Mouse (Mus musculus): Measurements from ENCODE around the gene Brca1. TPM values are rescaled to one million over a fixed set of nuclear protein-coding genes. Genes with fewer than 3 reads are reported as not detected.
"Not testable (repeated sequence)": the region's sequence is repeated elsewhere in the genome, so short reads cannot be mapped to it uniquely, and the experiment has no call there.

Brca1 gene
- total and polyA plus RNA-seq, 3 experiments: 0.18 to 0.63 (median 0.20) TPM

- Histone ChIP-seq H3K4me1 (ENCODE audit: control insufficient read depth, insufficient read depth, low read length) (peaks cover 8% of the 10 kb centered on the region), H3K36me3 (ENCODE audit: control insufficient read depth, insufficient read depth, low read length) (peaks cover 13% of the 10 kb centered on the region)
- intact Hi-C loops (cut with DNase I): loop anchor here (2.0 kb wide), 1 partner anchor 16 kb away; the partner anchor contains the start of gene Rnd2
These were observed 102.9 kb downstream of the Brca1 start for GRCm38 (mm10) chr11:101448899-101449298.

GRCm38 (mm10) chr11:101448274-101448746, 103.4 kb downstream of the Brca1 start, which contains the start of gene Ifi35:
Gene Ifi35 (plus strand): TSS chr11:101448407.
- H3K4me3 ChIP-seq: peak within 1 kb of the TSS; percentile 68
- peak; percentile 83 to 89 for DNase-seq
- intact Hi-C loops (cut with DNase I): loop anchor here (2.0 kb wide), 1 partner anchor 16 kb away; the partner anchor contains the start of gene Rnd2
- peaks cover 8% of the 10 kb centered on the region for H3K4me1 ChIP-seq (ENCODE audit: control insufficient read depth, insufficient read depth, low read length)
- H3K36me3 ChIP-seq (ENCODE audit: control insufficient read depth, insufficient read depth, low read length): peaks cover 18% of the 10 kb centered on the region
- peak within 1 kb of the TSS; percentile 69 for H3K9ac ChIP-seq (ENCODE audit: low read depth, low read length)
- H3K27ac ChIP-seq: peak within 1 kb of the TSS; percentile 90
- H3K27me3 ChIP-seq (ENCODE audit: control insufficient read depth, insufficient read depth, low read length): no peaks in the 10 kb centered on the region
- WGBS: 3% methylated on average over 10 of the region's 10 CpGs
- peak; percentile 79 for TF ChIP-seq EP300 (IDR thresholded peaks at IDR 0.05; ENCODE audit: insufficient read depth, low read depth, low read length)
- peak; percentile 99 for TF ChIP-seq POLR2A (IDR thresholded peaks at IDR 0.05; ENCODE audit: insufficient read depth, low read depth, low read length)
- TF ChIP-seq CTCF (IDR thresholded peaks at IDR 0.05): no peak
- H3K79me2 ChIP-seq (replicated peaks; ENCODE audit: control insufficient read depth, insufficient read depth, low read length): 0 out of 2 replicates have a peak, but pooled peaks cover 1% of the 10 kb centered on the region

More at GRCm38 (mm10) chr11:101448899-101449298, 102.9 kb downstream of the Brca1 start:
- no peak for TF ChIP-seq EP300 (IDR thresholded peaks at IDR 0.05; ENCODE audit: insufficient read depth, low read depth, low read length)
- no peak for TF ChIP-seq CTCF (IDR thresholded peaks at IDR 0.05)
- no peak for TF ChIP-seq POLR2A (IDR thresholded peaks at IDR 0.05; ENCODE audit: insufficient read depth, low read depth, low read length)
- WGBS: 57% methylated on average over 4 of the region's 4 CpGs
- H3K79me2 ChIP-seq (replicated peaks; ENCODE audit: control insufficient read depth, insufficient read depth, low read length): peaks cover 3% of the 10 kb centered on the region; the same call in 1 of the 2 replicates
- peak overlapping the region; percentile 68 for H3K4me3 ChIP-seq
- H3K27ac ChIP-seq: peak overlapping the region; percentile 90
- H3K27me3 ChIP-seq (ENCODE audit: control insufficient read depth, insufficient read depth, low read length): no peaks in the 10 kb centered on the region
- peak overlapping the region; percentile 69 for H3K9ac ChIP-seq (ENCODE audit: low read depth, low read length)
- DNase-seq: peak in 1 of 2 experiments; percentile 28

- 87% methylated on average over 5 of the region's 5 CpGs for WGBS
These were observed 104.0 kb downstream of the Brca1 start for GRCm38 (mm10) chr11:101447786-101448185.

GRCm38 (mm10) chr11:101446860-101447259, 104.9 kb downstream of the Brca1 start:
- H3K36me3 ChIP-seq (ENCODE audit: control insufficient read depth, insufficient read depth, low read length): peaks cover 22% of the 10 kb centered on the region
- H3K4me3 ChIP-seq; H3K79me2 ChIP-seq (replicated peaks; ENCODE audit: control insufficient read depth, insufficient read depth, low read length); H3K27me3 ChIP-seq (ENCODE audit: control insufficient read depth, insufficient read depth, low read length); DNase-seq; H3K9ac ChIP-seq (ENCODE audit: low read depth, low read length); intact Hi-C loops (cut with DNase I); H3K4me1 ChIP-seq (ENCODE audit: control insufficient read depth, insufficient read depth, low read length); H3K27ac ChIP-seq: not testable (repeated sequence)
- WGBS: 93% methylated on average over 8 of the region's 8 CpGs

More at GRCm38 (mm10) chr11:101447786-101448185, 104.0 kb downstream of the Brca1 start:
- intact Hi-C loops (cut with DNase I): loop anchor here (2.0 kb wide), 1 partner anchor 17 kb away; the partner anchor contains the start of gene Rnd2
- Histone ChIP-seq H3K79me2 (replicated peaks; ENCODE audit: control insufficient read depth, insufficient read depth, low read length) (peaks cover 1% of the 10 kb centered on the region; the same call in 1 of the 2 replicates), H3K4me1 (ENCODE audit: control insufficient read depth, insufficient read depth, low read length) (peaks cover 8% of the 10 kb centered on the region), H3K27me3 (ENCODE audit: control insufficient read depth, insufficient read depth, low read length) (no peaks in the 10 kb centered on the region), H3K4me3 (no peak overlapping the region), H3K36me3 (ENCODE audit: control insufficient read depth, insufficient read depth, low read length) (peaks cover 22% of the 10 kb centered on the region), H3K27ac (peak overlapping the region; percentile 90), H3K9ac (ENCODE audit: low read depth, low read length) (no peak overlapping the region)
- TF ChIP-seq POLR2A (IDR thresholded peaks at IDR 0.05; ENCODE audit: insufficient read depth, low read depth, low read length) (no peak), EP300 (IDR thresholded peaks at IDR 0.05; ENCODE audit: insufficient read depth, low read depth, low read length) (no peak), CTCF (IDR thresholded peaks at IDR 0.05) (no peak)
- no peak for DNase-seq

GRCm38 (mm10) chr11:101446319-101446718, 105.4 kb downstream of the Brca1 start:
- DNase-seq: no peak
- 76% methylated on average over 1 of the region's 1 CpGs for WGBS
- Histone ChIP-seq H3K36me3 (ENCODE audit: control insufficient read depth, insufficient read depth, low read length) (peaks cover 20% of the 10 kb centered on the region), H3K79me2 (replicated peaks; ENCODE audit: control insufficient read depth, insufficient read depth, low read length) (no peaks in the 10 kb centered on the region; the same call in 1 of the 2 replicates), H3K4me1 (ENCODE audit: control insufficient read depth, insufficient read depth, low read length) (peaks cover 7% of the 10 kb centered on the region), H3K4me3 (no peak overlapping the region), H3K9ac (ENCODE audit: low read depth, low read length) (no peak overlapping the region), H3K27ac (no peak overlapping the region), H3K27me3 (ENCODE audit: control insufficient read depth, insufficient read depth, low read length) (no peaks in the 10 kb centered on the region)
- intact Hi-C loops (cut with DNase I): no loop called here
- TF ChIP-seq EP300 (IDR thresholded peaks at IDR 0.05; ENCODE audit: insufficient read depth, low read depth, low read length) (no peak), CTCF (IDR thresholded peaks at IDR 0.05) (no peak), POLR2A (IDR thresholded peaks at IDR 0.05; ENCODE audit: insufficient read depth, low read depth, low read length) (no peak)

GRCm38 (mm10) chr11:101442760-101443159, 109.0 kb downstream of the Brca1 start:
- no peak for TF ChIP-seq EP300 (IDR thresholded peaks at IDR 0.05; ENCODE audit: insufficient read depth, low read depth, low read length)
- TF ChIP-seq CTCF (IDR thresholded peaks at IDR 0.05): no peak
- TF ChIP-seq POLR2A (IDR thresholded peaks at IDR 0.05; ENCODE audit: insufficient read depth, low read depth, low read length): no peak
- H3K79me2 ChIP-seq (replicated peaks; ENCODE audit: control insufficient read depth, insufficient read depth, low read length): no peaks in the 10 kb centered on the region; the same call in 1 of the 2 replicates
- H3K4me1 ChIP-seq (ENCODE audit: control insufficient read depth, insufficient read depth, low read length): peaks cover 2% of the 10 kb centered on the region; the same call in 1 of the 2 replicates
- H3K27me3 ChIP-seq (ENCODE audit: control insufficient read depth, insufficient read depth, low read length): no peaks in the 10 kb centered on the region
- H3K27ac ChIP-seq: peak overlapping the region; percentile 87
- peaks cover 18% of the 10 kb centered on the region for H3K36me3 ChIP-seq (ENCODE audit: control insufficient read depth, insufficient read depth, low read length)
- no peak for DNase-seq
- peak overlapping the region; percentile 93 for H3K4me3 ChIP-seq
- WGBS: 1% methylated on average over 14 of the region's 14 CpGs
- H3K9ac ChIP-seq (ENCODE audit: low read depth, low read length): peak overlapping the region; percentile 73
- intact Hi-C loops (cut with DNase I): loop anchor here (5.0 kb wide), 1 partner anchor 355 kb away; the partner anchor contains the start of gene Mlx

Data from heart, adult 2 months (tissue).